Mouse (Mus musculus) C2C12 (cell line): ENCODE data around the gene Frg2f1.

ENCODE experiments used
- CEBPB ChIP-seq: IDR thresholded peaks from one replicate; pipeline ENCODE4 v1.6.1; 2011; ENCODE audit warnings: low read depth, mild to moderate bottlenecking, control low read depth, moderate library complexity
- CTCF ChIP-seq: IDR thresholded peaks from one replicate; pipeline ENCODE4 v1.5.1; 2011; ENCODE audit not compliant: control insufficient read depth, insufficient read depth, insufficient read length
- FOSL1 ChIP-seq: IDR thresholded peaks from one replicate; pipeline ENCODE4 v1.8.0; 2011; ENCODE audit warnings: mild to moderate bottlenecking, low read length; ENCODE audit not compliant: poor library complexity, insufficient read depth, severe bottlenecking
- MAX ChIP-seq: IDR thresholded peaks from one replicate; pipeline ENCODE4 v1.6.1; 2011; ENCODE audit warnings: mild to moderate bottlenecking, control low read depth
- MYOD1 ChIP-seq: IDR thresholded peaks from one replicate; pipeline ENCODE4 v1.6.1; 2011; ENCODE audit warnings: low read depth; ENCODE audit not compliant: control insufficient read depth, insufficient read length
- MYOG ChIP-seq: IDR thresholded peaks from one replicate; pipeline ENCODE4 v1.6.1; 2011; ENCODE audit not compliant: control insufficient read depth, insufficient read length; ENCODE audit errors: extremely low read depth
- USF1 ChIP-seq: IDR thresholded peaks from one replicate; pipeline ENCODE4 v1.6.1; 2011; ENCODE audit warnings: low read depth, mild to moderate bottlenecking, control low read depth, moderate library complexity

DNA sequence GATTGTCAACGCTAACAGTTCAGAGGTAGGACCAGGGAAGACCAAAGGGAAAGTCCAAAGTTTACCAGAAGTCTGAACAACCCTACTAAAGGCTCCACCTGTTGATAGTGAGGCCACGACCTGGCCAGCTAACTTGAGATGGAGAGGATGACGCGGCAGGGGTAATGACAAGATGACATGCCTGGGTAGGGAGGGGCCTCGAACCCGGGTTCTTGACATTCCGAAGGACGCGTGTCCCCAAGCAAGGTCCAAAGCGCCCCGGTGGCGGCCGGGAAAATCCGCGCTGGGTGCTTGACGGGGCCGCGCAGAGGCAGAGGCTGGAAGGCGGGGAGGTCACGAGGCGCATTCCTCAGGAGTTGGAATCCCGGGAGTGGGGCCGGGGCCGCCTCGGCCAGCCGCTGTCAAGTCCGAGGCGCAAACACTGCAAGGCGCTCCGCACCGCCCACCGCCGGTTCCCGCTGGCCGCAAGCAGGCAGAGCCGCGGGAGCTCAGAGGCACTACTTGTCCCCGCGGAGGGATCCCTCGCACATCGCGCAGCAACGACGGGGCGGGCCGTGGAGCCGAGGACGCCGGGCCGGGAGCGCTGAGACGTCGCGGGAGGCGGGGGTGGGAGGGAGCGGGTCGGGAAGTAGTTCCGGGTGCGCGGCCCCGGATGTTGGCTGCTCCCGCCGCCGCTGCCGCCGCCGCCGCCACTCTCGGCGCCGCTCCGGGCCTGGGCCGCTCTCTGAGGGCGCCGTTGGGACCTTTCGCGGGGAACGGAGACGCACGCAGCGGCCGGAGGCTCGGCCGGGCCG lies at the start of gene Frg2f1:
- no peak for TF ChIP-seq CTCF
- no peak for TF ChIP-seq USF1
- no peak for TF ChIP-seq MAX
- no peak for TF ChIP-seq CEBPB
- no peak for TF ChIP-seq MYOD1
- no peak for TF ChIP-seq MYOG
- TF ChIP-seq FOSL1, result no peak
